Mouse (Mus musculus) brain, adult 2 months (tissue): ENCODE measurements around the gene Paqr9.

Source experiments
- DNase-seq: peaks from one replicate; pipeline ENCODE4 v3.0.0; 2011; ENCODE audit warnings: low read depth, low spot score

The Paqr9 gene

GRCm38 (mm10) chr9:95577502-95577901 is 18.0 kb downstream of the Paqr9 start:
- DNase-seq = no peak

DNA sequence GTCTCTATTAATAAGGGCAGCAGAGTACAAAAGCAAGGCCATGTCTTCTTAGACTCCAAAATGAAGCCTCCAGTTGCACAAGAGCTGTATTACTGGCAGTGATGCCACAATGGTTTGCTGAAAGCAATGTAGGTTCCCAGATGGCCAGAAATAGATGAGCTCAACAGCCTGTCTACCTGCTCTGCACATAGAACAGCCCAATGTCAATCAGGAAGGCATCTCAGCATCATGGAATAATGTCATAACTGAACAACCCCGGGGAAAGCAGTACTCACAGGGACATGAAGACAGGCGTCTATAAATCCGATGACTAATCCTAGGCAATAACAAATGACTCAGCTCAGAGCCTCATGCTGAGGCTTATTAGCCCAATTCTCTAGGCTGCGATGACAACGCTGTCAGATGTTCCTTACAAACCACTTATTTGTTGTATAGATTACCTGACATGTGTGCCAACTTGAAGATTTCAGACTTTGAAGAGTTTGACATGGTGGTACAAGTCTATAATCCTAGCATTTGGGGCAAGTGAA is 19.0 kb downstream of the Paqr9 start:
- DNase-seq = peak; percentile 46

DNA sequence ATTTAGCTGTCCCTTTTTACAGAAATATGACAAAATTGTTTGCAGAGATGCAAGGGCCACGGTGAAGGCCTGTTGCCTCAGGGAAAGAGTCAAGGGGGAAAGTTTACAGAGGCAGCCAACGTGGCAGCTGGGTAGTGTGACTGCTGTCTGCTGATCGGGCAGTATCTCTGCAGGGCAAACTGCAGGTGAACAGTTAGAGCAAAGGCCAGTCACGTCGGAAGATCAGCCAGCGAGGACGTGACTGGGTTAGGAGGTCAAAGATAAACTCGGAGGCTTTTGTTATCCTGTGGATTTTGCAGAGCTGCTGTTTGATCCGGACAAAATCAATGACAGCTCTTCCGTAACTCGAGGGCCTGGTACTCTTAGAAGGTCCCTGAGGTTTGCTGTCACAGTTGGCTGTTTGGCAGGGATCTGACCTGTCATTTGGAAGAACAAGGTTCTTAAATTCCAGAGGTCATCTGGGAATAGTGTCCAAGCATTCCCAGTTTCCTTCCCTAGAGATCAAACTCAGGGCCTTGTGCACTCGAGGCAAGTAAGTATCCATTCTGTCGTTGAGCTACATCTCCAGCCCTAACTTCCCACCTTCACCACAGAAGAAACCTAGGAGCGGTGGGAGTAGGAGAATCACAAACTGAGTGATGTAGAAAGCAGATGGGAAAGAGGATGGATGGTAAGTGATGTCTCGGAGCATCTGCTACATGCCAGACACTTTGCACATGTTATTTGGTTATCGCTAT is 21.7 kb downstream of the Paqr9 start:
- no peak for DNase-seq

DNA sequence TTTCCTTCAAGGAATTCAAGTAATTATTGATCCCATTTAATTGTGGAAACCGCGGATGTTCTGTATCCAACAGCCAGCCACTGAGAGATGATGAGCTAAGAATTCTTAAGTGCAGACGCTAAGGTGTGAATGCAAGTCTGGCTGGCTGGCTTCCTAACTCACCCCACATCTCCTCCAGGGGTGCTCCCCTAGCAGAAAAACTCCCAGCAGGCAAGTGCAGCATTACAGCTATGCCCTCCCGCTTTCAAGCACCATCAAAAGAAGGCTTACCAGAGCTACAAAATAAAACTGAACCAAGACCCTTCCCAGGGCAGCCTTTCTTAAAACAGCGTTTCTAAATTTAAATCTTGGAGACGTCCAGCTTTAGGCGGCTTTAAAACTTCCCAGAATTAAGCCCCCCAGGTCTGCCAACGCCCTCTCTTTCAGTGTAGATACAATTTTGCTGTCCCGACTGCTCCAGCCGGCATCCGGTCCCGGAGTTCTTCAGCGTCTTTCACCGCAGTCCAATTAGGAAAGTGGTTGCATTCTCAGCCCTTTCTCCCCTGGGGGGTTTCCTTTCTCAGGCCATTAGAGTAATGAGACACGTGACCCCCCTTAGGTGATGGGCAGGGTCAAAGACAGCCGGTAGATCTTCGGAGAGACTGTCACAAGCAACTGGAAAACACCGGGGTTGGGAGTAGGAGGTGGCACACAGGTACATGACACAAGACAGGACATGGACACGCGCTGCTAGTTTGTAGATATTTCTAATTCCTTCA is 22.5 kb downstream of the Paqr9 start:
- peak; percentile 70 for DNase-seq

DNA sequence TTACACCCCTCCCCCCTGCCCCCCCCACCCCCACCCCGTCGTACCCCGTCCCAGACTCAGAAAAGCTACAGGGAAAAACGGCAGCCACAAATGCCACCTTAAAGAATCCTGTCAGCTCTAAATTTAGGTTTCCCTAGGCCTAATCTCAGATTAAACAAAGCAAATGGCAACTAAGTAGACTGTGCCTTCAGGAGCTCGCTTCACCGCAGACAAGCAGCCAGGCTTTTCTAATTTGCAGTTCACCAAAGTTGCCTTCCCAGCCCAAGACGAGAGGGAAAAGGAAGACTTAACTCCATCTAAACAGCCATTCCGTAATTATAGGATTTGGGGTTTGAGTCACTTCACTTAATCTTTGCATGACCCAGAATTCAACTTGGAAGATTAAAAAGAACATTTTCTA is 23.1 kb downstream of the Paqr9 start:
- no peak for DNase-seq

- no peak for DNase-seq
Observed at GRCm38 (mm10) chr9:95586046-95586445, 26.6 kb downstream of the Paqr9 start.

GRCm38 (mm10) chr9:95588070-95588469 is 28.6 kb downstream of the Paqr9 start:
- no peak for DNase-seq

- no peak for DNase-seq
Observed at GRCm38 (mm10) chr9:95594291-95594690, 34.8 kb downstream of the Paqr9 start.

DNA sequence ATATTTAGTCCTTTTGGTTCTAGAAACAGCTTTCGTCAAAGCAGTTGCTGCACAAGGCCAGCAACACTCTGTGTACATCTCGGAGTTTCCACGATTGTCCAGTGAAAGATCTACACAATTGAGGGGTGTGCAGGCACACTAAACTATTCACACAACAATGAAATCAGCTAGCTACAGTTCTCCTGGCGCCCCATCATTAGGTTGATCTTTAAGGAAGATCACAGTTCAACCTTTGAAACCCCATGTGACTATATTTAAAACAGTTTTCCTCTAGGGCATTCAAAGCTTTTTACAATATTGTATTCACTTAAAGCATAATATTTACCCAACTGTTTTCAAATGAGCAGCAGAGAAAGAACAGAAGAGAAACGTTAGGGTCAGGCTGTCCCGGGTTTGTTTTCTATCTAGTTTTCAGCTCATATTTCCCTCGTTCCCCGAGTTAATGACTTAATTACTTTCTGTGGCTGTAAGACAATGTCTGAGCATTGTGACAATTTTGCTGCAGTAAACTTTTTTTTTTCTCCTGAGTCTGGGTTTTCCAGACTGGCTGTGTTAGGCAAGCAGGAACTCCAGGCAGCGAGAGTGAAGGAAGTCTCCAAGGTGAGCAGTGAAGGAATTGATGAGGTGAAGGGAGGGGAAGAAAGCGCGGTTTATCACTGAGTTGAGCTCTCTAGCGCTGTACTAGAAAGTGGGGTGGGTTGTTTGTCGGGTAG is 38.2 kb downstream of the Paqr9 start:
- no peak for DNase-seq

- DNase-seq = no peak
Observed at GRCm38 (mm10) chr9:95598179-95598721, 38.8 kb downstream of the Paqr9 start.

DNA sequence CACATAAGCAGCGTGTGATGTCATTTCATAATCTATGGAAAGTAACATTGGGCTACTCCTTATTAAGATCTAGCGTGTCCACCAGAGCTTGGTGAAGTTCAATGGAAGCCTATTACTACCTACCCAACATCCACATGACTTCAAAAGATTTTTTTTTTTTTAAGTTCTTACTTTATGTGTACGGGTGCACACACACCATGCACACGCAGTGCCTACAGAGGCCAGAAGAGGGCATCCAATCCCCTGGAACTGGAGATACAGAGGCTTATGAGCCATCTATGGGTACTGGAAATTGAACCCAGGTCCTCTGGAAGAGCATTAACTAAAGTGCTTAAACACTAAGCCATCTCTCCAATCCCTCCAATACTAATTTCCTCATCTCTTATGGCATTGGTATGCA is 39.9 kb downstream of the Paqr9 start:
- DNase-seq = no peak

- no peak for DNase-seq
Observed at GRCm38 (mm10) chr9:95602849-95603248, 43.4 kb downstream of the Paqr9 start.

GRCm38 (mm10) chr9:95603316-95603715 is 43.9 kb downstream of the Paqr9 start:
- DNase-seq = no peak

GRCm38 (mm10) chr9:95607196-95607595 is 47.7 kb downstream of the Paqr9 start:
- DNase-seq = no peak

- DNase-seq = no peak
Observed at GRCm38 (mm10) chr9:95612246-95612768, 52.9 kb downstream of the Paqr9 start.

DNA sequence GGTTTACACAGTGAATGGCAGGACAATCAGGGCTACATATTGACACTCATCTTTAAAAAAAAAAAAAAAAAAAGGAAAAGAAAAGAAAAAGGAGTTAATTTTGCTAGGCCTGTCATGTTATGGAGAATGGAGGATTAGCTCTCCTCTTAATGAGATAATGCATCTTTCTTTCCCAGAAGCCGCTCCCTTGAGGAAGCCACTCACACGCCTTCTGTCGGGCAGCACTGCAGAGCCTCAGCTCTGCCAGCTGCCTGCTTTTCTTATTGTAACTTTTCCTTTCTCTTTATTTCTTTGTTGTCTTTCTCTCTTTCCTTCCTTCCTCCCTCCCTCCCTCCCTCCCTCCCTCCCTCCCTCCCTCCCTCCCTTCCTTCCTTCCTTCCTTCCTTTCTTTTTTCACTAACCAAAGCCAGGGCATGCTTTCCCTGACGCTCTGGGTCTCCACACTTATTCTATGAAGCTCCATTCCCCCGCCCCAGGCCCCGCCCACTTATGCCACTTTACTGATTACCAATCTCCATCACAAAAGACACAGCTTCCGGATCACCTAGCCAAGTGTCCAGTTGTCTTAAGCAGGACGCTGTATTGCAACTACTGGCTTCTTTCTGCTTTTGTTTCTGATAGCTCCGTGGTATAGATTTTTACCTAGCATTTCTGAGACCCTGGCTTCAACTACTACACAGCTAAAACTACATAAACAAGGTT is 54.1 kb downstream of the Paqr9 start:
- no peak for DNase-seq

DNA sequence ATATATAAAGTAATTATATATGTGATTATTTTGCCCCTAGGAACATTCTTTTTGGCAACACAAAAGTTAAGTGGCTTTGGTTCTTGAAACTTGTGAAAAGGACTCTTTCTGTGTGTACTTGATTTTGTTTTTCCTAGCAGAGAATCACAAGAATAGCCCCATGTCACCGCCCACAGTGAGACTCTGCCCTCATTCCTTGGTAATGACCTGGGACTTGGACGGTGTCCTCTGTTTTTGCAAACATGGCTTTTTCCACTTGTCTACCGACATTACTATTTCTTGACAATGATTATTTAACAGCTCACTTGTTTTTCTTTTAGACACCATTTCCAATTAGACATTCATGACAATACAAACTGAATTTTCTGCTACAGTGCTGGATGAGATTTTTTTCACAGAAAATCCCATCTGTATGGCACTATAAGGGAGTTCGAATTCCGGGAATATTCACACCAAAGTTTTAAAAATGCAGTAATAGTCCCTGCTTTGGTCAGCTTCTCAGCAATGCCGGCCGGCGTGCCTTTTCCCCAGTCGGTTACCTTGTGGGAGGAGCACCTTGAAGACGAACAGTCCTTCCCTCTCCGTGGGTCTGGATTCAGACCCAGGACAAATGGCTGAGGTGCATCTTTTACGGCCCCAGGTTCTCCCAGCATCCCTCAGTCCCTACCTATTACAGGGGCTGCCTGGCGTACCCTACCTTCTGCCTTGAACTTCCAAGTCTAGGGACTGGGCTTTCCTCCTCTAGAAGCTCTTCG is 55.6 kb downstream of the Paqr9 start:
- DNase-seq = no peak

DNA sequence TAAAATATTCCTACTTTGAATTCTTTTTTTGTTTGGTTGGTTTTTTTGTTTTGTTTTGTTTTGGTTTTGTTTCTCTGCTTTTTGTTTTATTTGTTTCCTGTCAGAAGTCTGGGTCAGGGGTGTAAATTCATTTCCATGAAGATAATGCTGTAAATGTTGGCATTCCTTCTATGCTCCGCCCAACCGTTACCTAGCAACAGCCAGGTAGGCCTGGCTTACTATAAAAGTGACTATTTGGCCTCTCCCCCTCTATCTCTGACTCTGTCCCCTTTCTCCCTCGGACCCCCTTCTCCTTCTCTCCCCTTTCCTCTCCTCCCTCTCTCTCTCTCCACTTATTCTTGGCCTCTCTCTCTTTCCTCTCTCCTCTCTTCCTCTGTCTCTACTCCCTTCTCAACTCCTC is 56.5 kb downstream of the Paqr9 start:
- no peak for DNase-seq
